Mouse (Mus musculus) liver, embryonic 14.5 days (tissue): ENCODE measurements around the gene Vamp9.

ENCODE experiments used
- CTCF ChIP-seq: IDR thresholded peaks from 2 replicates; pipeline ENCODE4 v1.5.1; 2016; ENCODE audit warnings: antibody characterized with exemption, low read depth, control low read depth
- EP300 ChIP-seq: IDR thresholded peaks from 2 replicates; pipeline ENCODE4 v1.6.1; 2016; ENCODE audit warnings: antibody characterized with exemption, low read depth

DNA sequence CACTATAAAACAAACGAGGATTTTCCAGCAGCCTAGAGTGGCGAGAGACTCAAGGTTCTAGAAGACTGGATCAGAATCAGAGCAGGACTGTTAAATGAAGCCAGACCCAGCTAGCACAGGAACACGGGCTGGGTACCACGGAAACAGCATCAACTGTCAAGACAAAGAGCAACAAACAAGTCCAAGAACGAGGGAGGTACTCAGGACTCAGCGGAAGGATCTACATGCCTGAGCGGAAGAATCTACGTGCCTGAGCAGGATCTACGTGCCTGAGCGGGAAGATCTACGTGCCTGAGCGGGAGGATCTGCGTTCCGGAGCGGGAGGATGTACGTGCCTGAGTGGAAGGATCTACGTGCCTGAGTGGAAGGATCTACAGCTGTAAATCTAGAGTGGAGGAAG, 37.8 kb upstream of the Vamp9 start:
- TF ChIP-seq CTCF (no peak), EP300 (no peak)
